Mouse (Mus musculus) cortical plate, adult 2 months (tissue): Measurements from ENCODE around the gene Pax3.

Source experiments
- CTCF ChIP-seq: fragments of 200-500 bp; IDR thresholded peaks from 2 replicates; pipeline ENCODE4 v1.5.1; 2011; ENCODE audit warnings: mild to moderate bottlenecking, control low read depth, low read length; ENCODE audit not compliant: insufficient read depth; ENCODE audit errors: extremely low read depth
- POLR2A ChIP-seq: fragments of 200-500 bp; IDR thresholded peaks from 2 replicates; pipeline ENCODE4 v1.6.1; 2011; ENCODE audit warnings: mild to moderate bottlenecking, low read length, control low read depth; ENCODE audit not compliant: insufficient read depth; ENCODE audit errors: extremely low read depth

DNA sequence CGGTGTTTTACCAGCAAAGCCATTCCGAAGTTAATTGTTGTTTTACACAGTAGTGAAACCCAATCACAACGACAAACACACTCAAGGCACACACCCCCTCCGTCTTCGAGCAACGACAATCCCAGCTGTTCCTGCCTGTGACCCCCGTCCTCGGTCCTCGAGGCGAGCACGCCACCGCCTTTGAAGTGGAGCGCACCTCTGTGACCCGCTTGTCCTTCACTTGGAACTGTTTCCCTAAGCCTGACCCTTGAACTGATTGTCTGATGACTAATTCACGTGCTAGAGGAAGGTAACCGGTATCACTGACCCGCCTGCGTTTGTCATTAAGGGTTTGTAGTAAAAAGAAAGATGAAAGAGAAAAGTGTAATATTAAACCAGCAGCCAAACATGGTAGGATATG, 115.2 kb downstream of the Pax3 start:
- no peak for TF ChIP-seq CTCF
- no peak for TF ChIP-seq POLR2A
